Mouse (Mus musculus) limb, embryonic 11.5 days (tissue): ENCODE results near the gene Dock9. TPM values are rescaled to one million over a fixed set of nuclear protein-coding genes. Genes with fewer than 3 reads are reported as not detected.

ENCODE experiments used
- ATAC-seq: fragments of 200-750 bp; cut with Nextera tagmentation; 2 replicates; pipeline ENCODE4 v1.8.0; 2017; ENCODE audit warnings: low read depth; ENCODE audit not compliant: insufficient number of reproducible peaks, low FRiP score, low TSS enrichment
- DNase-seq: peaks from one replicate; pipeline ENCODE4 v3.0.0-alpha.2; 2015; ENCODE audit warnings: low spot score
- H3K27ac ChIP-seq: fragments of 300-500 bp; sonication (generic); replicated peaks from 2 replicates; pipeline ENCODE4 v1.5.1; 2014; ENCODE audit warnings: low read depth, mild to moderate bottlenecking, low read length
- H3K27me3 ChIP-seq: fragments of 300-500 bp; sonication (generic); 2 replicates; pipeline ENCODE4 v1.6.1; 2014; ENCODE audit warnings: mild to moderate bottlenecking, low read length, mixed read lengths; ENCODE audit not compliant: control insufficient read depth, insufficient read depth
- H3K36me3 ChIP-seq: fragments of 300-500 bp; sonication (generic); 2 replicates; pipeline ENCODE4 v1.6.1; 2014; ENCODE audit warnings: mild to moderate bottlenecking, low read length, moderate library complexity, mixed read lengths; ENCODE audit not compliant: control insufficient read depth, insufficient read depth
- H3K4me1 ChIP-seq: fragments of 300-500 bp; sonication (generic); 2 replicates; pipeline ENCODE4 v1.6.1; 2014; ENCODE audit warnings: low read length, mixed read lengths; ENCODE audit not compliant: control insufficient read depth, insufficient read depth
- H3K4me2 ChIP-seq: fragments of 300-500 bp; sonication (generic); 2 replicates; pipeline ENCODE4 v1.6.1; 2014; ENCODE audit warnings: low read depth, mild to moderate bottlenecking, moderate library complexity; ENCODE audit not compliant: severe bottlenecking
- H3K4me3 ChIP-seq: fragments of 300-500 bp; sonication (generic); 2 replicates; pipeline ENCODE4 v1.5.1; 2014; ENCODE audit warnings: low read depth, low read length
- H3K9ac ChIP-seq: fragments of 300-500 bp; sonication (generic); 2 replicates; pipeline ENCODE4 v1.6.1; 2014; ENCODE audit warnings: mild to moderate bottlenecking, low read length
- H3K9me3 ChIP-seq: fragments of 300-500 bp; sonication (generic); 2 replicates; pipeline ENCODE4 v1.6.1; 2016; ENCODE audit warnings: low read length; ENCODE audit not compliant: control insufficient read depth
- WGBS: fragments of 180-500 bp; shearing (Covaris S2); extraction: QIAGEN DNeasy Blood & Tissue Kit; methylation state at CpG from one replicate; pipeline ENCODE4 v1.1.7; 2014; 5-methylcytosine and 5-hydroxymethylcytosine counted together
- polyA plus RNA-seq: library from polyadenylated mRNA; unstranded; fragments of >200 nt; fragmentation: Nextera tagmentation; extraction: Ambion mirVana; gene quantifications from 2 replicates; pipeline ENCODE4 v1.2.1, GENCODE M21; 2014

Gene Dock9
- polyA plus RNA-seq, 1 experiment from 2014 or later, result 5.8 TPM

- H3K9me3 ChIP-seq, result no peaks in the 10 kb centered on the region
- H3K4me3 ChIP-seq, result no peak overlapping the region
- no peak for ATAC-seq
- no peak overlapping the region for H3K9ac ChIP-seq
- WGBS, result 57% methylated on average over 6 of the region's 6 CpGs
- H3K4me2 ChIP-seq, result no peak overlapping the region
- no peak for DNase-seq
- H3K4me1 ChIP-seq, result no peaks in the 10 kb centered on the region
- no peak overlapping the region for H3K27ac ChIP-seq
- no peaks in the 10 kb centered on the region for H3K36me3 ChIP-seq
- H3K27me3 ChIP-seq, result no peaks in the 10 kb centered on the region
Measured at GRCm38 (mm10) chr14:121597073-121597472, 200.6 kb downstream of the Dock9 start.

DNA sequence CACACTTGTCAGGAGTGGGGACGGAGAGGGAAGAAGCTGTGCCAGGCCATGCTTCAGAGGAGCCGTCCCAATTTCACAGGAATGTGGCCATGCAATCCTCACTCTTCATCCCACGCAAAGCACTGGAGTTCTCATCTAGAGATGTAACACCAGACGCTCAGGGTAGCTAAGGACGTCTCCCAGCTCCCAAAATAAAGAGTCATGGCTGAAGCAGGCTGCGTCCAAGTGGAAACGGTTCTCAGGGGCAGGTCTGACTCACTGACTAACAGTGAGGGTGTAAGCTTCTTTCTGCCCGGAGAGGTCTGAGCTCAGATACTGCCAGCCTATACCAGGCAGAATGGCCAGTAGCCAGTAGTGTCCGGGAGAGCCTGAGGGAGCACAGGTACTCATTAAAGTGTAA, 201.0 kb downstream of the Dock9 start:
- DNase-seq, result no peak
- no peaks in the 10 kb centered on the region for H3K36me3 ChIP-seq
- H3K27me3 ChIP-seq, result no peaks in the 10 kb centered on the region
- no peak overlapping the region for H3K4me2 ChIP-seq
- no peaks in the 10 kb centered on the region for H3K4me1 ChIP-seq
- H3K27ac ChIP-seq, result no peak overlapping the region
- no peaks in the 10 kb centered on the region for H3K9me3 ChIP-seq
- 82% methylated on average over 9 of the region's 9 CpGs for WGBS
- no peak for ATAC-seq
- H3K4me3 ChIP-seq, result no peak overlapping the region
- H3K9ac ChIP-seq, result no peak overlapping the region

DNA sequence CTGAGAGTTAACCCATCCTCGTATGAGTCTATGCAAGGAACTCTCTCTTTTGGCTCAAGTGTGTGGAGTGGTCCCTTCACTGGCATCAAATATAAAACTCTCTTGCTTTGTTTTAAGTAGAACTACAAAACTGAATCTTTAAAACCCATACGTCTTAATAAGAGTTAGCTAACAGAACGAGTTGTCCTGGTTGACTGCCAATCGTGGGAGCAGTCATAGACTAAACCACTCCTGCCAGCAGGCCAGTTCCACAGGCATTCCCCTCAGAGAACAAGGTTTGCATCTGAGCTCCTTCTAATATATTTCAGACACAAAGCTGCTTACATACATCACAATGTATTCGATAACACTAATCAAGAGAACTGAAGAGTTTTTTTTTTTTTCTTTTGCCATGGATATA, 203.0 kb downstream of the Dock9 start:
- no peak overlapping the region for H3K4me3 ChIP-seq
- no peak overlapping the region for H3K27ac ChIP-seq
- DNase-seq (no peak), ATAC-seq (no peak)
- H3K9ac ChIP-seq, result no peak overlapping the region
- 88% methylated on average over 5 of the region's 5 CpGs for WGBS
- no peaks in the 10 kb centered on the region for H3K9me3 ChIP-seq
- H3K4me1 ChIP-seq, result no peaks in the 10 kb centered on the region
- H3K27me3 ChIP-seq, result no peaks in the 10 kb centered on the region
- no peak overlapping the region for H3K4me2 ChIP-seq
- H3K36me3 ChIP-seq, result no peaks in the 10 kb centered on the region

DNA sequence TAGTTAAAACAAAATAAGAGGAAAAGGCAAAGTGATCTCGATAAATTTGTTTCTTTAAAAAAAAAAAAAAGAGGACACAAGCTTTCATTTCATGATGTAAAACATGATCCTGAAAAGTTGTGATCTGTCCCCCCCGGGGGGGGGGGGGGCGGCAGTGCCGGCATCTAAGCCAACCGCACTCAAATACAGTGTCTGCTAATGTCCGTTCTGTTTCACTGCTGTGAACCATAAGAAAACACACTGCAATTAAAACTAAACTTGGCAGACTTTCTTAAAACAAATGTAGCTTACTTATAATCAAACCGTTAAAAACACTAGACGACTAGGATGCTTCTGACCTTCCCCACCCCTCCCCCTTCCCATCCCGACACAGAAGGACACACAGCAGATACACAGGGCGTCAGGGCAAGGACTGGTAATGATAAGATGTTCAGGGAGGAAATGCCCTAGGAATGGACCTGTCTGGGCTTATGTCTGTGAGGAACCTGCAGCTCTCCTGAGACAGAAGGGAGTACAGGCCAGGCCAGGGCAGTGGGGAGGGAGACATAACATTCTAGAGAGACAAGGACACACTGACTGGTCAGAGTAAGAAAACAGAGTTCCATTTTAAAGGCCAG, 204.2 kb downstream of the Dock9 start:
- Histone ChIP-seq H3K9ac (no peak overlapping the region), H3K27me3 (no peaks in the 10 kb centered on the region), H3K4me1 (no peaks in the 10 kb centered on the region), H3K4me2 (no peak overlapping the region), H3K36me3 (no peaks in the 10 kb centered on the region), H3K27ac (no peak overlapping the region), H3K4me3 (no peak overlapping the region), H3K9me3 (no peaks in the 10 kb centered on the region)
- 66% methylated on average over 10 of the region's 10 CpGs for WGBS
- ATAC-seq (no peak), DNase-seq (no peak)

DNA sequence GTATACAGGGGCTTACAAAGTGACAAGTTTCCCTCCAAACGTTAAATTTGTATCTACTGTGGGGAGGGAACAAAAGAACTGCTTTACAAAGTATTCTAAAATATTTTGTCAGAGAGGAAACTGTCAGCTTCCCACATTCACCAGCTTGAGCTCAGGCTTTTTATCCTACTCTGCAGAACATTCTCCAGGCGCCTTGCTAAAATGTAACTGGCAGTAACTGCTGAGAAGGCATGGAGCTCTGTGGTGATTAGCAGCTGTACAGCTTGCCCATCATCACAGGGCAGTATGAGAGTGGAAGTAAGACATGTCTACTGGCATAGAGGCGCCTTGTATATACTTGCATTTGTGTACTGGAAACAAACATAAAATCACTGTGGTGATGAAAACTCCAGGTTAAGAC, 204.7 kb downstream of the Dock9 start:
- Histone ChIP-seq H3K4me3 (no peak overlapping the region), H3K27me3 (no peaks in the 10 kb centered on the region), H3K9ac (no peak overlapping the region), H3K4me2 (no peak overlapping the region), H3K9me3 (no peaks in the 10 kb centered on the region), H3K4me1 (no peaks in the 10 kb centered on the region), H3K27ac (no peak overlapping the region), H3K36me3 (no peaks in the 10 kb centered on the region)
- WGBS, result 57% methylated on average over 3 of the region's 3 CpGs
- DNase-seq, result no peak
- ATAC-seq, result no peak

- H3K4me3 ChIP-seq, result no peak overlapping the region
- no peaks in the 10 kb centered on the region for H3K4me1 ChIP-seq
- no peaks in the 10 kb centered on the region for H3K36me3 ChIP-seq
- H3K9ac ChIP-seq, result no peak overlapping the region
- H3K27me3 ChIP-seq, result no peaks in the 10 kb centered on the region
- DNase-seq (no peak), ATAC-seq (no peak)
- no peak overlapping the region for H3K4me2 ChIP-seq
- H3K9me3 ChIP-seq, result no peaks in the 10 kb centered on the region
- no peak overlapping the region for H3K27ac ChIP-seq
- 88% methylated on average over 9 of the region's 9 CpGs for WGBS
Measured at GRCm38 (mm10) chr14:121592356-121592755, 205.3 kb downstream of the Dock9 start.

- Histone ChIP-seq H3K27me3 (no peaks in the 10 kb centered on the region), H3K9me3 (no peaks in the 10 kb centered on the region), H3K4me2 (no peak overlapping the region), H3K4me1 (peaks cover 3% of the 10 kb centered on the region; the same call in 1 of the 2 replicates), H3K27ac (no peak overlapping the region), H3K36me3 (no peaks in the 10 kb centered on the region), H3K9ac (no peak overlapping the region), H3K4me3 (no peak overlapping the region)
- DNase-seq (peak; percentile 84), ATAC-seq (peak; percentile 46)
- WGBS, result 58% methylated on average over 10 of the region's 10 CpGs
Measured at GRCm38 (mm10) chr14:121589097-121589725, 208.4 kb downstream of the Dock9 start.

DNA sequence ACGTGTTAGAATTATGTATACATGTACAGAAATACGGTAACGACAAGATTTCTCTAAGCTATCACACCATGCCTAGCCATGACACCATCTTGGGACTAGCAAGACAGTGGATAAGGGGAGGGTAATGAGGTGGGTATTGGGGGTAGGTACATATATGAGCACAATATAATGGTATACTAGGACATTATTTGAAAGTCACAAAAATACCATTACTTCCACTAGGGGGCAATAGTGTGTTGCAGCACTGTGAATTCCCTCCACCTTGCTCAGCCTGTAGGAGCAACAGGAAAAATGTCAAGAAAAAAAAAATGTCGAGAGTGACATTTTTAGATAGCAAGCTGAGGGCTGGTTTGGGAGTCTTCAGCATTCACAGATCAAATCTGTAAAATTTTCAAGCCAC, 209.2 kb downstream of the Dock9 start:
- WGBS, result 75% methylated on average over 4 of the region's 4 CpGs
- H3K9me3 ChIP-seq, result no peaks in the 10 kb centered on the region
- H3K9ac ChIP-seq, result no peak overlapping the region
- ATAC-seq, result no peak
- DNase-seq, result no peak
- H3K27me3 ChIP-seq, result no peaks in the 10 kb centered on the region
- H3K27ac ChIP-seq, result no peak overlapping the region
- no peak overlapping the region for H3K4me3 ChIP-seq
- no peak overlapping the region for H3K4me2 ChIP-seq
- no peaks in the 10 kb centered on the region for H3K36me3 ChIP-seq
- peaks cover 3% of the 10 kb centered on the region; the same call in 1 of the 2 replicates for H3K4me1 ChIP-seq
